Mouse (Mus musculus): ENCODE measurements at regions not wholly inside any gene's neighbourhood (a gene's known extent, or its start where the extent isn't known, plus 50 kb on each side); places are given as distances from the start of the nearest gene placed in this dataset.

DNA sequence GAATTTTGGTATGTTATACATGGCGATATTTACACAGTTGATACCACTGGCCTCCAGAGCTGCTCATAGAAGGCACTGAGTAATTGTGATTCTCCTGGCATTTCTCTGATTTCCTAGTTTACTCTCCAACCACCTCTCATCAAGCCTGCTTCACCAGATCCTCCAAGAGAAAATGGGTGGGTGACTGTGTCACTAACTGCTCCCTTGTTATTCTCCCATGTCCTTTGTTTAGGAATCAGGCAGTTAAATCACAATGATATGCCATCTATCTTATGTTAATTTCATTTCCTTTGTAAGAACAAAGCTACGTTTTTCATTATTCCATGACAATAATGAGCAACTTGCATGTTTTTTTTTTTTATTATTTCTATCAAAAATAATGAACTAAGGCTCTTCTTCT is 122.3 kb upstream of the Nrp1 start:
- Histone ChIP-seq H3K27me3 (no peaks in the 10 kb centered on the region), H3K27ac (no peak overlapping the region), H3K9ac (replicated peaks) (no peak overlapping the region), H3K4me1 (replicated peaks) (no peaks in the 10 kb centered on the region), H3K4me3 (replicated peaks) (no peak overlapping the region), H3K36me3 (no peaks in the 10 kb centered on the region), H3K4me2 (replicated peaks) (no peak overlapping the region), H3K9me3 (no peaks in the 10 kb centered on the region)
- no peak for ATAC-seq
- 84% methylated on average over 2 of the region's 2 CpGs for WGBS

DNA sequence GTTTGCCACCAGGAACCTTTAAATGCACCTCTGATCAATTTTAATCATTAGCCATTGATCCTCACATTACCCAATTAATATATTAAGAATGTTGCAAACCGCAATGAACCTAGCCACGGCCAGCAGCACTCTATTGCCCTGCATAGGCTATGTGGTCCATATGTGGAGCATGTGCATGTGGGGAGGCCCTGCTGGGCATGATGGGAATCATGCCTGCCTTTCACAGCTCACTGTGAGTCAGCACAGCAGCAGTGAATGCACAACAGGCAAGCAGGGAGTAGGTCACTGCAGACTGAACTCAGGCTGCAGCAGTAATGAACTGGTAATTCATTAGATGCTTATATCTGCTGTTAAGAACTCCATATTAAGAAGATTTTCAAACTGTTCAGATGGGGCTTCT is 119.5 kb upstream of the Nrp1 start:
- Histone ChIP-seq H3K9ac (replicated peaks) (no peak overlapping the region), H3K4me1 (replicated peaks) (no peaks in the 10 kb centered on the region), H3K27ac (no peak overlapping the region), H3K36me3 (no peaks in the 10 kb centered on the region), H3K27me3 (no peaks in the 10 kb centered on the region), H3K9me3 (no peaks in the 10 kb centered on the region), H3K4me2 (replicated peaks) (no peak overlapping the region), H3K4me3 (replicated peaks) (no peak overlapping the region)
- ATAC-seq, result no peak
- WGBS, result 92% methylated on average over 2 of the region's 2 CpGs

DNA sequence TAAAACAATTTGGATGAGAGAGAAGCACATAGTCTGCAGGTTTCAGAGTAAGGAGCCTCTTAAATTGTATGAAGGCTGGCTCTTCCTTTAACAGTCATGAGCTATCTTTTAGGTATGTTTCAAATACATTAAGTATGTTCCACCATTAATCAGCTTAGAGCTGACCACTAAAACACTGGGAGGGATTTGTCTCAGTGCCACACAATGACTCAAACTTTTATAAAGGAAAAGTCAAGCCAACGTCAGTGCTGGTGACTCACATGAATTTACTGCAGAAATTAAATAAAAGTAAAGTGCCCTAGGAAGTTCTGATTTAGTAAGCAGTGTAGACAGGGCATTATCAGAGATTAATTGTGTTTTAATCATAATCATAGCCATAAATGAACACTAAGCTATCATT is 118.6 kb upstream of the Nrp1 start:
- WGBS, result 61% methylated on average over 1 of the region's 1 CpGs
- no peak overlapping the region for H3K9ac ChIP-seq (replicated peaks)
- no peaks in the 10 kb centered on the region for H3K36me3 ChIP-seq
- H3K4me3 ChIP-seq (replicated peaks), result no peak overlapping the region
- no peaks in the 10 kb centered on the region for H3K9me3 ChIP-seq
- H3K4me1 ChIP-seq (replicated peaks), result no peaks in the 10 kb centered on the region
- no peak overlapping the region for H3K27ac ChIP-seq
- no peaks in the 10 kb centered on the region for H3K27me3 ChIP-seq
- ATAC-seq, result no peak
- H3K4me2 ChIP-seq (replicated peaks), result no peak overlapping the region

DNA sequence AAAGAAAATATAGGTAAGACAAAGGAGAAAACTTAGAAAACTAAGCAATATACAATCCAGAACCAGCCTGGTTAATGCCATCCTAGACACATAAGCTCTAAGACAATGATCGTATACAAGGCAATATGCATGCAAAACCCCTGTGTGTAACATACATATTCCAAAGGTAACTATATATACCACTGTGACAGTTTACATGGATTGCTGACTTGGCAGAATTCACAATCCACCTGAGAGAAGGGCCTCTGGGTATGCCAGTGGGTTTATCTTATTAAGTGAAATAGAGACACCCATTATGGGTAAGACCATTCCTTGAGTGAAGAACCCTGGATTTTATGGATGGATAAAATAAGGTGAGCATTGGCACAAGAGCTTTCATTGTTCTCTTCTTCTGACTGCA is 117.2 kb upstream of the Nrp1 start:
- no peaks in the 10 kb centered on the region for H3K4me1 ChIP-seq (replicated peaks)
- 97% methylated on average over 1 of the region's 1 CpGs for WGBS
- H3K9me3 ChIP-seq, result no peaks in the 10 kb centered on the region
- no peak overlapping the region for H3K9ac ChIP-seq (replicated peaks)
- no peaks in the 10 kb centered on the region for H3K36me3 ChIP-seq
- no peak for ATAC-seq
- no peak overlapping the region for H3K4me2 ChIP-seq (replicated peaks)
- H3K4me3 ChIP-seq (replicated peaks), result no peak overlapping the region
- no peak overlapping the region for H3K27ac ChIP-seq
- H3K27me3 ChIP-seq, result no peaks in the 10 kb centered on the region

DNA sequence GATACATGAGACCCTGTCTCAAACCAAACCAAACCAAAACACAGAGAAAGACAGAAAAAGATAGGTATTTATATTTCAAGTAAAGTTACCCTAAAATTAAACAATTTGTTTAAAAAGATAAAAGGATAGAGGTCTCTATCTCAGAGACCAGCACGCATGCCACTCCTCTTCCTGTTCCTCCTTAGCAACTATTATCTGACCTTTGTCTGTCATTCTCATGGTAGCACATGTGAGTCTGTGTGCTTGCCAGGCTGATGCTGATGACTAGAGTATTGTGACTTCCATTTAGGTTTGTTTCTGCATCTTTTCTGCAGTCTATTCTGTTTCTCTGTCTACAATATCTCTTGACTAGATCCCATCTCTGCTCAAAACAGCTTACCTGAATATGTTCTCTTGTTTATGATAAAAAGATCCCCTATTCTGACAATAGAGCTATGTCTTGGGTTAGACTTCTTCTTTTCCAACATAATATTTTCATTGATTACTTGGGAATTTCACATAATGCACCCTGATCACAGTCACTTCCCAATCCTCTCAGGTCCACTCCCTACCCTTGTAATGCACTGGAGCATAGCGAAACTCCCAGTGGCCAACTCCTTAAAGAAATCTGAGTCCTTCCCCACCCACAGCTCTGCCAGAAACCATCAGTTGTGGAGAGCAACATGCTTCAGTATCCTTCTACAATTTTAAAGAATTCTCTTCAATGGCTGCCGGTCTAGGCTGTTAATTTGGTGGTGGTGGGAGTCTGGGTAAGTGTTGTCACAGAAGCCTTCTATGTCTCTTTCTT is 115.7 kb upstream of the Nrp1 start:
- Histone ChIP-seq H3K4me2 (replicated peaks) (no peak overlapping the region), H3K4me1 (replicated peaks) (no peaks in the 10 kb centered on the region), H3K27ac (no peak overlapping the region), H3K9ac (replicated peaks) (no peak overlapping the region), H3K4me3 (replicated peaks) (no peak overlapping the region), H3K27me3 (no peaks in the 10 kb centered on the region), H3K36me3 (no peaks in the 10 kb centered on the region), H3K9me3 (no peaks in the 10 kb centered on the region)
- ATAC-seq, result no peak
- WGBS, result 93% methylated on average over 3 of the region's 3 CpGs

DNA sequence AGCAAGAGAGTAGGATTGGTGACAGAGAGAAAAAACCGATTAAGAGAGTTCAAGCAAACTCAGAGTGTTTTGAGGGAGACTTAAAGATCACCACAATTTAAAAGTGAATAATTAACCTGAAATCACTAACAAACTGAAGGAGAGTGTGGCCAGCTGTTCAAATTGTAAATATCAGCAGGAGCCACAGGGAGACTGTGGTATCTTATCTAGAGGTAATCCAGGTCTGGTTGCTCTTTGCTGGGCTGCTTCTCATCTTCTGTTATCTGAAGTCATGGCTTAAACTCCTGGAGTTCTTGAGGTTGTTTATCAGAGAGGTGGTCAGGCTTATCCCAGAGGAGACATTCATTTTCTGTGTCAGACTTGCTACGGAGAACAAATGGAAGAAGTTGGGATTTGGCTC is 106.7 kb upstream of the Nrp1 start:
- Histone ChIP-seq H3K27ac (no peak overlapping the region), H3K4me2 (replicated peaks) (no peak overlapping the region), H3K4me1 (replicated peaks) (no peaks in the 10 kb centered on the region), H3K27me3 (no peaks in the 10 kb centered on the region), H3K4me3 (replicated peaks) (no peak overlapping the region), H3K36me3 (no peaks in the 10 kb centered on the region), H3K9me3 (no peaks in the 10 kb centered on the region), H3K9ac (replicated peaks) (no peak overlapping the region)
- WGBS, result 86% methylated on average over 2 of the region's 2 CpGs
- ATAC-seq, result no peak

DNA sequence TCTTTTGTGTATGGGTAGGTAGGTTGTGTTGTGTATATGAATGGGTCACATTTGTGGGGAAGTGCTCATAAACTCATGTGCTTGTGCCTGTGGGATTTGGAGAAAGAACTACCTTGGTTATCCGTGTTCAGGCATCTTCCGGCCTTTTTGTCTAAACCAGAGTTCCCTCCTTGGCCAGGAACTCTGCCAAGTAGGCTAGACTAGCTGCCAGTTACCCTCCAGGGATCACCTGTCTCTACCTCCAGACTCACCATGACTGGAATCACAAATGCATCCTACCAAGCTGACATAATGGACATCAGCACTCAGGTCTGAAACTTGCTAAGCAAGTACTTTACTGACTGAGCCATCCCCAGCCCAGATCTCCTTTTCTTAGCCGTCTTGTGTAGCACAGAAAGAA is 97.6 kb upstream of the Nrp1 start:
- H3K4me1 ChIP-seq (replicated peaks), result peaks cover 12% of the 10 kb centered on the region
- WGBS, result 87% methylated on average over 3 of the region's 3 CpGs

DNA sequence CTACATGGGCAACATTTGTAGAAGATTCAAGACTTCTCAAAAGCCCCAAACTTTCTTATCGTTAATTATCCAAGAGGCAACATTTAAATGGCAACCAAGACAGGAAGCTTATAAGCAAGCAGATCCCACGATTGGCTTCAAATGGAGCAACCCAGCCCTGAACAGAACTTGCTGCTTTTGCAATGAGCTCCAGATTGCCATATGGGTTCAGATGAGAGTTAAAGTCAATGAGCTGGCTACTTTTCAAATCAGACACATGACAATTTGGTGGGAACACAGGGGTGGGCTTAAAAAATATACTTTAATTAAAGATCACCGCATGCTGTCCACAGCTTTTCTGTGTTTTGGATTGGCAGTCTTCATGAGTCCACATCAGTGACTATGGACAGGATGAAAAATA is 97.0 kb upstream of the Nrp1 start:
- no peak for ATAC-seq
- Histone ChIP-seq H3K27ac (no peak overlapping the region), H3K36me3 (no peaks in the 10 kb centered on the region), H3K4me3 (replicated peaks) (no peak overlapping the region), H3K9me3 (no peaks in the 10 kb centered on the region), H3K9ac (replicated peaks) (no peak overlapping the region), H3K4me2 (replicated peaks) (no peak overlapping the region), H3K4me1 (replicated peaks) (peaks cover 12% of the 10 kb centered on the region), H3K27me3 (no peaks in the 10 kb centered on the region)
- WGBS, result 95% methylated on average over 3 of the region's 3 CpGs

More for the DNA sequence above, 97.6 kb upstream of the Nrp1 start:
- Histone ChIP-seq H3K9ac (replicated peaks) (no peak overlapping the region), H3K4me2 (replicated peaks) (no peak overlapping the region), H3K36me3 (no peaks in the 10 kb centered on the region), H3K27me3 (no peaks in the 10 kb centered on the region), H3K4me3 (replicated peaks) (no peak overlapping the region), H3K9me3 (no peaks in the 10 kb centered on the region), H3K27ac (no peak overlapping the region)
- ATAC-seq, result no peak

DNA sequence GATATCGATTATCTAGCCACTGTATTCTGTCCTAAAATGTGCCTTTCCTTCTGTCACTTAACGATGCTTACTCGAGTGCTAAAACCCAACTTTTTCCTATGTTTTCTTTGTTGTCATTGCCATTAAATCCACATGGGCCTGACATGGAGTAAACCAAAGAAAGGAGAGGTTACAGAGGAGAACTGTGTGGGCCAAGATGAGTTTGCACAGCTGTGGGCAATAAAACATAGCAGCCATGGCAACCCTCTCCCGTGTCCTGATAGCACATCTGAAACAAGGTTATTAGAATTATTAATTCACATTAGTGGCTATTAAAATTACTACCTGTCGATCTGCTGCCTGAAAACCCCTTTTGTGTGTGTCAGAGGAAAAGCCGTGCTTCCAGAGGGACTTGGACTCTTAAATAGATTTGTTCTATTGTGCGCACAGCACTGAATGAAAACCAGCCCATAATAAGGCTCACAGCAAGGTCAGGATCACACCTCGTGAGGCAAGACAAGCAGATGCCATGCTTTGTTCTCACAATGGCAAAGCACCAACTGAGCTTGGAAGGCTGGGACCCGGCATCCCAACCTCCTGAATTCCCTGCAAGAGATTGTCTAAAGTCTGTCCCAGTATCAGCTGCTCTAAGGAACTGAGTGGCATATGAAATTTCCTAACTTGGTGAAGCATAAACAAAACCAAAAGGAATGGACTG is 95.0 kb upstream of the Nrp1 start:
- no peaks in the 10 kb centered on the region for H3K27me3 ChIP-seq
- H3K9ac ChIP-seq (replicated peaks), result no peak overlapping the region
- H3K27ac ChIP-seq, result no peak overlapping the region
- H3K4me3 ChIP-seq (replicated peaks), result no peak overlapping the region
- 31% methylated on average over 9 of the region's 9 CpGs for WGBS
- peak; percentile 60 for ATAC-seq
- H3K36me3 ChIP-seq, result no peaks in the 10 kb centered on the region
- no peak overlapping the region for H3K4me2 ChIP-seq (replicated peaks)
- no peaks in the 10 kb centered on the region for H3K9me3 ChIP-seq
- peaks cover 12% of the 10 kb centered on the region for H3K4me1 ChIP-seq (replicated peaks)

DNA sequence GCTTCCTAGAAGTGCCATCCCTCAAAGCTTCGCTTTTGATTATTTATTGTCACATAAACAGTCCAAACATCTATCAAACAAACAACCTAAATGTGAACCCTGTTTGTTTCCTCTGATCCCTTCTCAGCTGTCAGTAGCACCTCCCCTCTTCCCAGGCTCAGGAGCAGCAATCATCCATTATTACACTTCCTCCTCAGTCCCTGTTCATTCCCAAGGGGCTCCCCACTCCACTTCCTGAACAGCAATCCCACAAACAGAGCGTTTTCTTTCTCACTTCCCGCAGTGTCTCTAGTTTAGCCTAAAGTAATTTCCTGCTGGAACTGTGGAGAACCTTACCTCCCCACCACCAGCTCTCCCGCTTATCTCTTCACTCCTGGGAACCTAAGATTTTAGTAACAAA is 91.1 kb upstream of the Nrp1 start:
- H3K36me3 ChIP-seq, result no peaks in the 10 kb centered on the region
- H3K27ac ChIP-seq, result no peak overlapping the region
- H3K4me2 ChIP-seq (replicated peaks), result no peak overlapping the region
- H3K9me3 ChIP-seq, result no peaks in the 10 kb centered on the region
- H3K27me3 ChIP-seq, result no peaks in the 10 kb centered on the region
- no peak overlapping the region for H3K4me3 ChIP-seq (replicated peaks)
- WGBS, result 74% methylated on average over 4 of the region's 4 CpGs
- no peak for ATAC-seq
- H3K4me1 ChIP-seq (replicated peaks), result peaks cover 12% of the 10 kb centered on the region
- H3K9ac ChIP-seq (replicated peaks), result no peak overlapping the region

DNA sequence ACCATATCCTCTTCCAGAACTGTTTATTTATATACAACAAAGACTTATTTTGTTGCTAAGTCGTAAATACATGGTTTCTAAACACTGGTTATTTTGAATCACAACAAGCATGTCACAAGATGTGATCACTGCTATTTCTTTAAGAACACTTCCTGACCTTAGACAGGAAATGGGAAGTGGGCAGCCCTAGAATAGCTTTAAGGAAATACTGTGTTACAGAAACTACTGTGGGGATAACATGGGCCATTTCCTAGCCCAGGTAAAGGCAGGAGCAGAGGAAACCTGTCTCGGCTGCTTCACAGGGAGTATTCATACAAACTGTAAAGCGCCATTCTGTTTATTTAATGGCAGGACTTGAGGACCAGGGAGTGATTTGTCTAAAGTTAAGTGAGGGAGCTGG is 90.4 kb upstream of the Nrp1 start:
- no peak overlapping the region for H3K4me2 ChIP-seq (replicated peaks)
- H3K4me3 ChIP-seq (replicated peaks), result no peak overlapping the region
- no peak for ATAC-seq
- H3K36me3 ChIP-seq, result no peaks in the 10 kb centered on the region
- H3K4me1 ChIP-seq (replicated peaks), result peaks cover 11% of the 10 kb centered on the region
- no peaks in the 10 kb centered on the region for H3K27me3 ChIP-seq
- no peak overlapping the region for H3K27ac ChIP-seq
- H3K9ac ChIP-seq (replicated peaks), result no peak overlapping the region
- no peaks in the 10 kb centered on the region for H3K9me3 ChIP-seq
- 83% methylated on average over 3 of the region's 3 CpGs for WGBS

DNA sequence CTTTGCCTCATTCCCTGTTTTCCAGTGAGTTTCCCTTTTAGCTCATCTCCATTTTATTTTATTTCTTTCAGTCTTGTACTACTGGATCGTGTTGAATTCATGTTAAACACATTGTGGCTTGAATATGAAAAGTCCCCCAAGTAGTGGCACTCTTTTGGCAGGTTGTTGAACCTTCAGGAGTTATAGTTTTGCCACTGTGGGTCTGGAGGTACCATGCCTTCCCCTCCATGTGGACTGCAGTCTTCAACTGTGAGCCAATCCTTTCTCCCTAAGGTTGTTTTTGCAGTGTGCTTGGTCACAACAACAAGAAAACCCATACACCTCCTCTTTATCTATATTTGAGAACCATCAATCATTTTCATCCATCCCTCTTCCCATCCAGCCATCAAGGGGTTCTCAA is 88.9 kb upstream of the Nrp1 start:
- Histone ChIP-seq H3K4me3 (replicated peaks) (no peak overlapping the region), H3K9ac (replicated peaks) (no peak overlapping the region), H3K4me1 (replicated peaks) (no peaks in the 10 kb centered on the region; the same call in 1 of the 2 replicates), H3K36me3 (no peaks in the 10 kb centered on the region), H3K4me2 (replicated peaks) (no peak overlapping the region), H3K27ac (no peak overlapping the region), H3K9me3 (no peaks in the 10 kb centered on the region), H3K27me3 (no peaks in the 10 kb centered on the region)
- ATAC-seq, result no peak
- 81% methylated on average over 1 of the region's 1 CpGs for WGBS

Data from midbrain, embryonic 13.5 days (tissue).